Mouse (Mus musculus): ENCODE results near the gene Zfp667. TPM values are rescaled to one million over a fixed set of nuclear protein-coding genes. Genes with fewer than 3 reads are reported as not detected.
"Not testable (repeated sequence)": the region's sequence is repeated elsewhere in the genome, so short reads cannot be mapped to it uniquely, and the experiment has no call there.

Zfp667 gene
- polyA plus RNA-seq (2012; rRNA removed), result 1.7 and 2.2 TPM in 2 replicates
- 5.3 and 6.6 TPM in 2 replicates for polyA plus RNA-seq (2014; fragmentation: Nextera tagmentation; extraction: Ambion mirVana)

GRCm38 (mm10) chr7:6285842-6286705 is at the start of gene Zfp667:
Gene Zfp667 (plus strand): TSS chr7:6286579.
- no peak for TF ChIP-seq EP300 (IDR thresholded peaks at IDR 0.05; ENCODE audit: low read depth)
- TF ChIP-seq CTCF (IDR thresholded peaks at IDR 0.05; ENCODE audit: low read depth), result peak; percentile 26; the same call in 1 of the 2 replicates
- DNase-seq (ENCODE audit: low read depth in 3 of 3, low spot score in 3 of 3) (peak; percentile 88 to 91 (median 90)), ATAC-seq (ENCODE audit: insufficient read depth) (peak; percentile 84)
- Histone ChIP-seq H3K4me1 (replicated peaks; ENCODE audit: control insufficient read depth in 2 of 2, insufficient read depth in 2 of 2, low read length in 1 of 2) (peaks cover 11 to 26% of the 10 kb centered on the region in 2 experiments), H3K9ac (replicated peaks) (peak within 1 kb of the TSS; percentile 65), H3K27me3 (ENCODE audit: control insufficient read depth, insufficient read depth, low read length) (no peaks in the 10 kb centered on the region), H3K36me3 (replicated peaks; ENCODE audit: control insufficient read depth, insufficient read depth, low read depth) (no peaks in the 10 kb centered on the region), H3K4me2 (ENCODE audit: low read depth) (peak within 1 kb of the TSS; percentile 77), H3K4me3 (ENCODE audit: insufficient read depth in 1 of 2, low read depth in 2 of 2, low read length in 2 of 2) (peak within 1 kb of the TSS; percentile 68 to 85), H3K27ac (peak within 1 kb of the TSS; percentile 69), H3K9me3 (ENCODE audit: control insufficient read depth, low read length) (no peaks in the 10 kb centered on the region)
- WGBS (ENCODE audit: insufficient replicate concordance), result 2% methylated on average over 50 of the region's 50 CpGs

GRCm38 (mm10) chr7:6239787-6240186 is 46.6 kb upstream of the Zfp667 start:
- no peak overlapping the region for H3K9ac ChIP-seq (replicated peaks)
- ATAC-seq (ENCODE audit: insufficient read depth) (no peak), DNase-seq (ENCODE audit: low read depth in 3 of 3, low spot score in 3 of 3) (no peak)
- no peak overlapping the region for H3K4me3 ChIP-seq (ENCODE audit: insufficient read depth in 1 of 2, low read depth in 2 of 2, low read length in 2 of 2)
- no peaks in the 10 kb centered on the region for H3K4me1 ChIP-seq (replicated peaks; ENCODE audit: control insufficient read depth in 2 of 2, insufficient read depth in 2 of 2, low read length in 1 of 2)
- no peaks in the 10 kb centered on the region for H3K36me3 ChIP-seq (replicated peaks; ENCODE audit: control insufficient read depth, insufficient read depth, low read depth)
- H3K9me3 ChIP-seq (ENCODE audit: control insufficient read depth, low read length), result no peaks in the 10 kb centered on the region
- H3K27me3 ChIP-seq (ENCODE audit: control insufficient read depth, insufficient read depth, low read length), result no peaks in the 10 kb centered on the region
- WGBS (ENCODE audit: insufficient replicate concordance), result 40% methylated on average over 11 of the region's 11 CpGs
- no peak overlapping the region for H3K4me2 ChIP-seq (ENCODE audit: low read depth)
- no peak for TF ChIP-seq EP300 (IDR thresholded peaks at IDR 0.05; ENCODE audit: low read depth)
- no peak for TF ChIP-seq CTCF (IDR thresholded peaks at IDR 0.05; ENCODE audit: low read depth)
- H3K27ac ChIP-seq, result no peak overlapping the region

GRCm38 (mm10) chr7:6240841-6241425 is 45.4 kb upstream of the Zfp667 start:
- H3K9ac ChIP-seq (replicated peaks); H3K9me3 ChIP-seq (ENCODE audit: control insufficient read depth, low read length); H3K27ac ChIP-seq; ATAC-seq (ENCODE audit: insufficient read depth); H3K4me1 ChIP-seq (replicated peaks; ENCODE audit: control insufficient read depth in 2 of 2, insufficient read depth in 2 of 2, low read length in 1 of 2); H3K4me3 ChIP-seq (ENCODE audit: insufficient read depth in 1 of 2, low read depth in 2 of 2, low read length in 2 of 2); H3K36me3 ChIP-seq (replicated peaks; ENCODE audit: control insufficient read depth, insufficient read depth, low read depth); H3K27me3 ChIP-seq (ENCODE audit: control insufficient read depth, insufficient read depth, low read length); H3K4me2 ChIP-seq (ENCODE audit: low read depth): not testable (repeated sequence)
- TF ChIP-seq CTCF (IDR thresholded peaks at IDR 0.05; ENCODE audit: low read depth), result peak; percentile 76
- peak; percentile 2 to 12 (median 10) for DNase-seq (ENCODE audit: low read depth in 3 of 3, low spot score in 3 of 3)
- WGBS (ENCODE audit: insufficient replicate concordance), result 20% methylated on average over 1 of the region's 1 CpGs

DNA sequence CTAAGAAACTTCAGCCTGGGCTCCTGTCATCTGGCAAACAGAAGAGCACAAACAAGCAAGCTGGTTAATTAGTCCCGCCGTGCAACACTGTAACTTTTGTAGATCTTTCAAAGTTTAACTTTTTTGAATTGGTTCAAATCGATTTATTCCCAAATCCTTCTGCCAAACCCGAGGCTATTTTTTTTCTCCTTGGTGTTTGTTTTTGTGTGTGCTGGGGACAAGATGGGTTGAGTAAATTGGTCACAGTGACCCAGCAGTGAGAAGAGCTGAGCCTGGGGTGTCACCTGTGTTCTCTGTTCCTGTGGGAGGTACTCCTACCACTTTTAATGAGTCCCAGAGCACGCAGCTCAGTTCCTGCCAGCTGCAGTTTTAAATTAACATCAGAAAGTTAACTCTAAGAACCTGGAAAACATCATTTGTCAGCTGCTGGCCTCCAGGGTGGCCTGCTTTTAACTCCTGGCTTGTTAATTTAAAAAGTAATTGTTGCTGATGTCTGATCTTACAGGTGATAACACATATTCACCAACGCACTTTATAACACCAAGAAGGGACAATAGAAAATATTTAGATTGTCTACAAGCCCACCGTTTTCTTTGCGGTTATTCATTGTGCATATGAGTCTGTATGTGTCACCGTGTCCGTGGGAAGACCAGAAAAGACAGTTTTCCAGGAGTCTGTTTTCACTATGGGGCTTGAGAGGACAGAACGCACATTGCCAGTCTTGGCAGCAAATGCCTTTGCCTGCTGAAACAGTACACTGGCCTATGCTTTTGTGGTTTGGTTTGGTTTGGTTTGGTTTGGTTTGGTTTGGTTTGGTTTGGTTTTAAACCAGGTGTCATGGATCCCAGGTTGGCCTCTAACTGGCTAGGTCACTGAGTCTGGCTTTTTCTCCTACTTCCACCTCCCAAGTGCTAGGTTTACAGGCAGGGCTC is 41.8 kb upstream of the Zfp667 start:
- 31% methylated on average over 11 of the region's 11 CpGs for WGBS (ENCODE audit: insufficient replicate concordance)
- TF ChIP-seq EP300 (IDR thresholded peaks at IDR 0.05; ENCODE audit: low read depth) (no peak), CTCF (IDR thresholded peaks at IDR 0.05; ENCODE audit: low read depth) (no peak)
- no peak overlapping the region for H3K4me2 ChIP-seq (ENCODE audit: low read depth)
- no peak overlapping the region for H3K4me3 ChIP-seq (ENCODE audit: insufficient read depth in 1 of 2, low read depth in 2 of 2, low read length in 2 of 2)
- no peak overlapping the region for H3K27ac ChIP-seq
- no peaks in the 10 kb centered on the region for H3K4me1 ChIP-seq (replicated peaks; ENCODE audit: control insufficient read depth in 2 of 2, insufficient read depth in 2 of 2, low read length in 1 of 2)
- no peak overlapping the region for H3K9ac ChIP-seq (replicated peaks)
- DNase-seq (ENCODE audit: low read depth in 3 of 3, low spot score in 3 of 3) (no peak), ATAC-seq (ENCODE audit: insufficient read depth) (no peak)
- H3K36me3 ChIP-seq (replicated peaks; ENCODE audit: control insufficient read depth, insufficient read depth, low read depth), result no peaks in the 10 kb centered on the region
- no peaks in the 10 kb centered on the region for H3K27me3 ChIP-seq (ENCODE audit: control insufficient read depth, insufficient read depth, low read length)
- no peaks in the 10 kb centered on the region for H3K9me3 ChIP-seq (ENCODE audit: control insufficient read depth, low read length)
